ENCODE assay signal across 8 mouse cellular contexts in genomic region chr12:12401051-12401465, GRCm38 (mm10).
A peak's percentile ranks its signal among the peaks of the same experiment; 100 is the strongest.
DNase-seq lines count a peak whose midpoint lies in the region; ATAC-seq and TF ChIP-seq lines count a peak whose summit lies in the region.

No protein-coding gene starts in this region.

- H3K36me3 ChIP-seq in embryonic facial prominence, embryonic 11.5 days (replicated peaks; ENCODE audit: control insufficient read depth, insufficient read depth, low read depth, low read length), result no peaks in the 10 kb centered on the region
- no peaks in the 10 kb centered on the region; the same call in 1 of the 2 replicates for H3K36me3 ChIP-seq in heart, adult 2 months (ENCODE audit: control insufficient read depth, insufficient read depth, low read length)
- no peaks in the 10 kb centered on the region for H3K36me3 ChIP-seq in midbrain, embryonic 14.5 days (ENCODE audit: control insufficient read depth, insufficient read depth, low read length)
- H3K36me3 ChIP-seq in stomach, embryonic 15.5 days, result no peaks in the 10 kb centered on the region

- no peak overlapping the region for H3K4me2 ChIP-seq in embryonic facial prominence, embryonic 11.5 days (ENCODE audit: low read depth, low read length)
- H3K4me2 ChIP-seq in midbrain, embryonic 14.5 days (ENCODE audit: low read length), result no peak overlapping the region
- peak overlapping the region; percentile 59 for H3K4me2 ChIP-seq in stomach, embryonic 15.5 days

- 0 out of 2 replicates have a peak overlapping the region, but pooled peaks have one; percentile 41 for H3K27ac ChIP-seq in embryonic facial prominence, embryonic 11.5 days (replicated peaks; ENCODE audit: low read depth, low read length)
- peak overlapping the region; percentile 39 for H3K27ac ChIP-seq in heart, adult 2 months
- H3K27ac ChIP-seq in midbrain, embryonic 14.5 days (replicated peaks; ENCODE audit: low read depth, low read length), result no peak overlapping the region
- H3K27ac ChIP-seq in stomach, embryonic 15.5 days, result no peak overlapping the region

- TF ChIP-seq CTCF in heart, adult 2 months (IDR thresholded peaks at IDR 0.05), result peak; percentile 99

- 29% methylated on average over 9 of the region's 9 CpGs for WGBS in embryonic facial prominence, embryonic 11.5 days
- 23% methylated on average over 9 of the region's 9 CpGs for WGBS in heart, adult 2 months
- WGBS in midbrain, embryonic 14.5 days, result 58% methylated on average over 9 of the region's 9 CpGs
- WGBS in stomach, embryonic 15.5 days, result 32% methylated on average over 9 of the region's 9 CpGs

- ATAC-seq in embryonic facial prominence, embryonic 11.5 days (replicated peaks; ENCODE audit: insufficient number of reproducible peaks, low FRiP score, low TSS enrichment, low read depth), result peak; percentile 74
- ATAC-seq in midbrain, embryonic 14.5 days (ENCODE audit: low FRiP score, low TSS enrichment), result no peak
- ATAC-seq in stomach, embryonic 15.5 days (ENCODE audit: insufficient read depth, low FRiP score, low read depth), result 0 out of 2 replicates have a peak, but pooled peaks have one; percentile 28

- no peak for TF ChIP-seq POLR2A in heart, adult 2 months (IDR thresholded peaks at IDR 0.05; ENCODE audit: insufficient read depth, low read depth, low read length)

- H3K4me3 ChIP-seq in embryonic facial prominence, embryonic 11.5 days (ENCODE audit: low read depth, low read length), result no peak overlapping the region
- peak overlapping the region; percentile 44 for H3K4me3 ChIP-seq in heart, adult 2 months
- no peak overlapping the region for H3K4me3 ChIP-seq in midbrain, embryonic 14.5 days (replicated peaks; ENCODE audit: low read depth, low read length)
- H3K4me3 ChIP-seq in stomach, embryonic 15.5 days (replicated peaks), result peak overlapping the region; percentile 26; the same call in 1 of the 2 replicates

- H3K79me2 ChIP-seq in heart, adult 2 months (replicated peaks; ENCODE audit: control insufficient read depth, insufficient read depth, low read length), result no peaks in the 10 kb centered on the region

- intact Hi-C loops in heart, adult 2 months (cut with DNase I), result no loop called here
- intact Hi-C loops in left cerebral cortex, postnatal 4 days (cut with DNase I), result loop anchor here (10.0 kb wide), 1 partner anchor 226 kb away; no protein-coding TSS in a partner anchor

- DNase-seq in urinary bladder, adult 18-20 months (ENCODE audit: low spot score in 2 of 2), result peak; percentile 36 to 59
- DNase-seq in urinary bladder, postnatal 10 days (ENCODE audit: low spot score), result no peak
- DNase-seq in embryonic facial prominence, embryonic 11.5 days (ENCODE audit: low spot score), result peak; percentile 82
- peak; percentile 57 to 69 for DNase-seq in heart, adult 2 months
- peak; percentile 25 for DNase-seq in kidney, adult 11 months
- DNase-seq in left cerebral cortex, postnatal 4 days, result peak; percentile 60
- peak; percentile 47 for DNase-seq in midbrain, embryonic 14.5 days

- H3K27me3 ChIP-seq in embryonic facial prominence, embryonic 11.5 days (ENCODE audit: control insufficient read depth, insufficient read depth, low read length), result no peaks in the 10 kb centered on the region
- no peaks in the 10 kb centered on the region for H3K27me3 ChIP-seq in heart, adult 2 months (ENCODE audit: control insufficient read depth, insufficient read depth, low read length)
- no peaks in the 10 kb centered on the region for H3K27me3 ChIP-seq in midbrain, embryonic 14.5 days (ENCODE audit: control insufficient read depth, insufficient read depth, low read length)
- H3K27me3 ChIP-seq in stomach, embryonic 15.5 days (replicated peaks), result no peaks in the 10 kb centered on the region

- no peaks in the 10 kb centered on the region for H3K9me3 ChIP-seq in embryonic facial prominence, embryonic 11.5 days (replicated peaks; ENCODE audit: control insufficient read depth, low read length)
- H3K9me3 ChIP-seq in midbrain, embryonic 14.5 days (ENCODE audit: control insufficient read depth, low read length), result no peaks in the 10 kb centered on the region
- no peaks in the 10 kb centered on the region for H3K9me3 ChIP-seq in stomach, embryonic 15.5 days

- H3K9ac ChIP-seq in embryonic facial prominence, embryonic 11.5 days (replicated peaks; ENCODE audit: low read length), result no peak overlapping the region
- no peak overlapping the region for H3K9ac ChIP-seq in heart, adult 2 months (ENCODE audit: low read depth, low read length)
- no peak overlapping the region for H3K9ac ChIP-seq in midbrain, embryonic 14.5 days (replicated peaks; ENCODE audit: low read length)
- H3K9ac ChIP-seq in stomach, embryonic 15.5 days, result no peak overlapping the region

- no peaks in the 10 kb centered on the region for H3K4me1 ChIP-seq in embryonic facial prominence, embryonic 11.5 days (ENCODE audit: control insufficient read depth, insufficient read depth, low read length)
- peaks cover 3% of the 10 kb centered on the region for H3K4me1 ChIP-seq in heart, adult 2 months (ENCODE audit: control insufficient read depth, insufficient read depth, low read length)
- no peaks in the 10 kb centered on the region for H3K4me1 ChIP-seq in midbrain, embryonic 14.5 days (ENCODE audit: control insufficient read depth, insufficient read depth, low read length)
- no peaks in the 10 kb centered on the region for H3K4me1 ChIP-seq in stomach, embryonic 15.5 days

- no peak for TF ChIP-seq EP300 in heart, adult 2 months (IDR thresholded peaks at IDR 0.05; ENCODE audit: insufficient read depth, low read depth, low read length)

Comparison
In these comparisons a context has a peak if more than half of its experiments do, and no peak if none do; other contexts are left out.
1. H3K27ac ChIP-seq: peak in embryonic facial prominence, embryonic 11.5 days (single experiment) and heart, adult 2 months (single experiment); none in midbrain, embryonic 14.5 days (single experiment) and stomach, embryonic 15.5 days (single experiment).
2. H3K4me3 ChIP-seq: peak in heart, adult 2 months (single experiment) and stomach, embryonic 15.5 days (single experiment); none in embryonic facial prominence, embryonic 11.5 days (single experiment) and midbrain, embryonic 14.5 days (single experiment).